Mouse (Mus musculus): ENCODE data around the gene Mogat2. TPM values are rescaled to one million over a fixed set of nuclear protein-coding genes. Genes with fewer than 3 reads are reported as not detected.

Gene Mogat2
- 1.4 and 1.8 TPM in 2 replicates for polyA plus RNA-seq (2012; rRNA removed)

DNA sequence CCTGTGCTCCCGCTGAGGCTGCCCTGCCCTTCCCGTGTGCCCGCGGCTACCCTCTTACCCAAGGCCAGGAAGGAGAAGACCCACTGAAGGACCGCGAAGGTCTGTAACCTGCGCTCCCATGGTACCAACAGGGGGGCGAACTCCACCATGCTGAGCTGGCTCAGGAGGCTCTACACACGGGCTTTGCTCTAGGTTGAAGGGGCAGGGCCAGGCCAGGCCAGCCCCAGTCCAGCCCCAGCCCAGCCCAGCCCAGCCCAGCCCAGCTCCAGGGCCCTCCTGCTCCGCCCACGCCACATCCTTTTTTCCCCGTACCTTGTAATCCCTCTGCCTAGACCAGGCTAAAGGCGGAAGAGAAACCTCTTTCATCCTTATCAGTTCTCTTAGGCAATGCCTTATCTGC, at the start of gene Mogat2:
TSS of gene Mogat2 (minus strand) at position 203 of the 400 bp plus-strand sequence.

DNA sequence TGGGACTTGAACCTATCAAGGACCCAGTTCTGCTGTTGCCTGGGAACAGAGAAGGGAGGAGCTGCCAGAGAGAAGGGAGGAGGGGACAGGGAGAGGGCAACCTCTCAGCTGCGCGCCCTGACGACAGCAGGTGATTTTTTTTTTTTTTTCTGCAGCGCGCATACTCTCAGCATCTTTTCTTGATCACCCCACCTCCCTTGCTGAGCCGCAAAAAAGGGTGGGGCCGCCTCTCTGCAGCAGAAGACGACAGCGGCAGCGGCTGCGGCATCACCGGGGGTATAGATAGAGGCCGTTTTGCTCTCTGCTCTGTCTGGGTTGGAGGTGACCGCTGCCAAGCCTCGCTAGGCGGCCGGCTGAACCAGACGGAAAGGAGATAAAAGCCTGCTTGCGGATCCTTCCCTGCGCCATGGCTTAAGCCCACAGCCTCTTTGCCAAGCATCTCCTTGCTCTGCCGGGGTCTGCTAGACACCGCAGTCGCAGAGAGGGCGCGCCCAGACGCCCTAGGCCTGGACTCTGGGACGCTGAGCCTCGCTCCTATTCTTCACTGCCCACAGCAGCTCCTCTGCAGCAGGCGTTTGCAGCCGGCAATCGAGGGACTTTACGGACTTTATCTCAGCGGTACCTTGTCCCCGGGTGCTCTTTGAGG, 29.0 kb upstream of the Mogat2 start, which contains the start of gene Map6:
TSS of gene Map6 (plus strand) at position 197 of the 646 bp plus-strand sequence.

DNA sequence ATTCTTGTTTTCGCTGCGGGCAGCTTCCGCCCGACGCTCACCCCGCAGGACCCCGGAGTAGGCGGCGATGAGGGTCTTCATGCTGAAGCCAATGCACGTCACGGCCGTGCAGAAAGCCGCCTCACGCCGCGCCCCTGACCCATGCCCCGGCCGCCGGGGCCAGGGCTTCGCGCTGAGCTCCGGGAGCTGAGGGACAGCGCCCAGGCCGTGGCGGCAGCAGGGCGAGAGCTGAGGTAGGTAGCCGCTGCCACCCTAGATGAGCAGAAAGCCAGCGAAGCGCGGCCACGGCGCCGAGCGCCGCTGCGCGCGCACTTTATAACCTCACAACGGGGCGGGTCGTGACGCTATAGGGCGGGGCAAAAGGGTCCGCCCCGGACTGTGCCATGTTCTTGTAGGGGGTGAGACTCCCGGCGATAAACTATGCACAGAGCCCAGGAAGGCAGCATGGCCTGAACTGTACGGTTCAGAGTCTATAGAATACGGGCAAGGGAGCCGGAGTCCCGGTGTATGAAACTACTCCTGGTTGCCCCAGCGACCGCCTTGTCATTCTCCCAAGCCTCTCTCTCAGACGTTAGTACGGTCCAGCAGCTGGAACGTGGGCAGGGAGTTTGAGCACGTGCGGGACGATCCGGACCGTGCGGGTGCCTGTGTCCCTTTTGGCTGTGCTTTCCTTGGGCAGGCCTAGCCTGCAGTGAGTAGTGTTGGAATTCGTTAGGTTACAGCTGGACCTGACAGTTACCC, 55.8 kb downstream of the Mogat2 start, which contains the start of gene Dgat2:
TSS of gene Dgat2 (minus strand) at position 288 of the 741 bp plus-strand sequence.

Other genes with a start within 250 kb of the Mogat2 start
- 10.5 and 11.4 TPM in 2 replicates for gene Uvrag, start 97.5 kb downstream of the Mogat2 start, polyA plus RNA-seq (2012; rRNA removed)
- gene Dgat2, start 55.9 kb downstream of the Mogat2 start, polyA plus RNA-seq (2012; rRNA removed): 9.2 and 11.1 TPM in 2 replicates
- gene Map6, start 28.8 kb upstream of the Mogat2 start, polyA plus RNA-seq (2012; rRNA removed): 104 and 112 TPM in 2 replicates
- gene Serpinh1, start 114.6 kb upstream of the Mogat2 start, polyA plus RNA-seq (2012; rRNA removed): 272 and 525 TPM in 2 replicates
- gene Gdpd5, start 142.8 kb upstream of the Mogat2 start, polyA plus RNA-seq (2012; rRNA removed): 39.6 and 46.2 TPM in 2 replicates
- gene Klhl35, start 227.4 kb upstream of the Mogat2 start, polyA plus RNA-seq (2012; rRNA removed): 13.4 and 15.2 TPM in 2 replicates
- gene Rps3, start 245.1 kb upstream of the Mogat2 start, polyA plus RNA-seq (2012; rRNA removed): 859 and 869 TPM in 2 replicates